Comparison of ENCODE assay signal across 27 mouse cellular contexts in the genomic region with DNA sequence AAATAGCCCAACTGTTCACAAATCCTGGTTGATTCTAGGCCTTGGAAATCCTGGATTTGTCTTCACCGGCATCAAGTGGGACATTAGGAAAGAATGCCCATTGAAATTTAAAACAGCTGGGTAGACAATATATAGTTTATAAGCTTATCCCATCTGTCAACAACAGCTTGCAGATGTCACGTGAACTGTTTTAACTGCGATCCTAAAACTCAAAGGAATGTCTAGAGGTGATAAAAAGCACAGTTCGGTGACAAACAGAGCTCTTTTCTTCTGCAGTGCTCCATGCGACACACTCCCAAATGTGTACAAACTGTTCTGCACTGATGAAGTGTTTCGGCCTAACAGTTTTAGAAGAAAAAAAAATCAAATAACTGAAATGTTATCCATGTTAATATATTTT. TPM values are rescaled to one million over a fixed set of nuclear protein-coding genes. Genes with fewer than 3 reads are reported as not detected.
DNase-seq lines count a peak whose midpoint lies in the region; ATAC-seq lines count a peak whose summit lies in the region.
"Had no signal": no experiment of that assay in that cellular context is flagged by ENCODE, and none has a peak within 500 bp of the region (broad histone marks: within the 10 kb centered on the region; RNA-seq: fewer than 3 reads in every experiment).

No protein-coding gene starts in this region.

- H3K27ac ChIP-seq in heart, embryonic 13.5 days (replicated peaks), result peak overlapping the region; percentile 2; the same call in 1 of the 2 replicates
- H3K27ac ChIP-seq in limb, embryonic 13.5 days, result no peak overlapping the region
- H3K27ac ChIP-seq in limb, embryonic 10.5 days, result no peak overlapping the region
- no peak overlapping the region for H3K27ac ChIP-seq in neural tube, embryonic 14.5 days (ENCODE audit: low read depth, low read length)
- H3K27ac ChIP-seq in neural tube, embryonic 15.5 days (replicated peaks), result no peak overlapping the region
- H3K27ac ChIP-seq: embryonic facial prominence, embryonic 12.5 days; forebrain, embryonic 10.5 days; forebrain, embryonic 15.5 days; liver, embryonic 15.5 days; midbrain, embryonic 10.5 days; neural tube, embryonic 12.5 days had no signal

- H3K4me3 ChIP-seq in heart, embryonic 13.5 days, result no peak overlapping the region
- no peak overlapping the region for H3K4me3 ChIP-seq in limb, embryonic 13.5 days
- H3K4me3 ChIP-seq in limb, embryonic 10.5 days, result no peak overlapping the region
- no peak overlapping the region for H3K4me3 ChIP-seq in neural tube, embryonic 14.5 days (ENCODE audit: low read depth, low read length)
- no peak overlapping the region for H3K4me3 ChIP-seq in neural tube, embryonic 15.5 days (replicated peaks)
- H3K4me3 ChIP-seq: embryonic facial prominence, embryonic 12.5 days; forebrain, embryonic 10.5 days; forebrain, embryonic 15.5 days; liver, embryonic 15.5 days; midbrain, embryonic 10.5 days; myocyte; neural tube, embryonic 12.5 days had no signal

- 21% methylated on average over 6 of the region's 6 CpGs for WGBS in heart, embryonic 13.5 days
- WGBS in limb, embryonic 13.5 days, result 11% methylated on average over 6 of the region's 6 CpGs
- 29% methylated on average over 6 of the region's 6 CpGs for WGBS in limb, embryonic 10.5 days
- 27% methylated on average over 6 of the region's 6 CpGs for WGBS in neural tube, embryonic 14.5 days
- 24% methylated on average over 6 of the region's 6 CpGs for WGBS in neural tube, embryonic 15.5 days

- H3K4me2 ChIP-seq in heart, embryonic 13.5 days, result peak overlapping the region; percentile 3; the same call in 1 of the 2 replicates
- H3K4me2 ChIP-seq in limb, embryonic 13.5 days (replicated peaks), result no peak overlapping the region
- H3K4me2 ChIP-seq in neural tube, embryonic 14.5 days (ENCODE audit: low read depth, low read length), result no peak overlapping the region
- no peak overlapping the region for H3K4me2 ChIP-seq in neural tube, embryonic 15.5 days
- H3K4me2 ChIP-seq: embryonic facial prominence, embryonic 12.5 days; forebrain, embryonic 15.5 days; liver, embryonic 15.5 days; neural tube, embryonic 12.5 days had no signal

- H3K36me3 ChIP-seq in heart, embryonic 13.5 days, result no peaks in the 10 kb centered on the region
- H3K36me3 ChIP-seq in limb, embryonic 13.5 days, result no peaks in the 10 kb centered on the region
- H3K36me3 ChIP-seq in limb, embryonic 10.5 days, result no peaks in the 10 kb centered on the region
- no peaks in the 10 kb centered on the region for H3K36me3 ChIP-seq in neural tube, embryonic 14.5 days (ENCODE audit: control insufficient read depth, insufficient read depth, low read length)
- H3K36me3 ChIP-seq in neural tube, embryonic 15.5 days, result no peaks in the 10 kb centered on the region
- H3K36me3 ChIP-seq: embryonic facial prominence, embryonic 12.5 days; forebrain, embryonic 10.5 days; forebrain, embryonic 15.5 days; liver, embryonic 15.5 days; midbrain, embryonic 10.5 days; neural tube, embryonic 12.5 days had no signal

- peaks cover 25% of the 10 kb centered on the region for H3K4me1 ChIP-seq in heart, embryonic 13.5 days
- H3K4me1 ChIP-seq in limb, embryonic 13.5 days, result peaks cover 10% of the 10 kb centered on the region
- H3K4me1 ChIP-seq in limb, embryonic 10.5 days, result peaks cover 12% of the 10 kb centered on the region
- no peaks in the 10 kb centered on the region for H3K4me1 ChIP-seq in neural tube, embryonic 14.5 days (ENCODE audit: control insufficient read depth, insufficient read depth, low read length)
- no peaks in the 10 kb centered on the region for H3K4me1 ChIP-seq in neural tube, embryonic 15.5 days
- H3K4me1 ChIP-seq: embryonic facial prominence, embryonic 12.5 days; forebrain, embryonic 10.5 days; forebrain, embryonic 15.5 days; liver, embryonic 15.5 days; neural tube, embryonic 12.5 days had no signal

- H3K27me3 ChIP-seq in heart, embryonic 13.5 days (replicated peaks), result no peaks in the 10 kb centered on the region
- H3K27me3 ChIP-seq in limb, embryonic 13.5 days, result no peaks in the 10 kb centered on the region
- no peaks in the 10 kb centered on the region for H3K27me3 ChIP-seq in limb, embryonic 10.5 days (ENCODE audit: low read depth, poor library complexity, severe bottlenecking)
- H3K27me3 ChIP-seq in neural tube, embryonic 14.5 days (ENCODE audit: control insufficient read depth, insufficient read depth, low read length), result no peaks in the 10 kb centered on the region
- H3K27me3 ChIP-seq in neural tube, embryonic 15.5 days (replicated peaks), result no peaks in the 10 kb centered on the region
- H3K27me3 ChIP-seq: embryonic facial prominence, embryonic 12.5 days; forebrain, embryonic 15.5 days; liver, embryonic 15.5 days; neural tube, embryonic 12.5 days had no signal

- no peaks in the 10 kb centered on the region for H3K9me3 ChIP-seq in heart, embryonic 13.5 days
- H3K9me3 ChIP-seq in limb, embryonic 13.5 days, result no peaks in the 10 kb centered on the region
- H3K9me3 ChIP-seq in limb, embryonic 10.5 days (replicated peaks), result no peaks in the 10 kb centered on the region
- H3K9me3 ChIP-seq in neural tube, embryonic 14.5 days (ENCODE audit: control insufficient read depth, low read length), result no peaks in the 10 kb centered on the region
- no peaks in the 10 kb centered on the region for H3K9me3 ChIP-seq in neural tube, embryonic 15.5 days (replicated peaks)
- H3K9me3 ChIP-seq: embryonic facial prominence, embryonic 12.5 days; forebrain, embryonic 10.5 days; forebrain, embryonic 15.5 days; liver, embryonic 15.5 days; midbrain, embryonic 10.5 days; neural tube, embryonic 12.5 days had no signal

- no peak for DNase-seq in heart, postnatal 4 days
- no peak for DNase-seq in limb, embryonic 10.5 days (ENCODE audit: low spot score)
- no peak for DNase-seq in ovary, postnatal 36 days (ENCODE audit: low spot score)
- DNase-seq: adrenal gland, postnatal 14 days; cerebellum, adult 11-12 months; cerebellum, adult 9-11 months; heart, postnatal 14 days; kidney, adult 18-20 months; kidney, postnatal 4 days; left cerebral cortex, postnatal 4 days; lung, postnatal 14 days; retina, postnatal 1 day; right cerebral cortex, postnatal 14 days; thymus, postnatal 4 days had no signal

- no peak for ATAC-seq in heart, embryonic 13.5 days (ENCODE audit: extremely low read depth, insufficient number of reproducible peaks, low FRiP score, low TSS enrichment)
- ATAC-seq in limb, embryonic 13.5 days (ENCODE audit: low FRiP score, low read depth), result peak; percentile 40; the same call in 1 of the 2 replicates
- ATAC-seq in neural tube, embryonic 14.5 days (ENCODE audit: low read depth), result peak; percentile 24; the same call in 1 of the 2 replicates
- no peak for ATAC-seq in neural tube, embryonic 15.5 days (ENCODE audit: low FRiP score)
- ATAC-seq: CD4-positive, CD25-positive, alpha-beta regulatory T cell, adult 4 months; forebrain, embryonic 15.5 days; hindbrain, embryonic 16.5 days had no signal

- no peak overlapping the region for H3K9ac ChIP-seq in heart, embryonic 13.5 days
- no peak overlapping the region for H3K9ac ChIP-seq in limb, embryonic 13.5 days
- no peak overlapping the region for H3K9ac ChIP-seq in neural tube, embryonic 14.5 days (replicated peaks; ENCODE audit: low read depth, low read length)
- no peak overlapping the region for H3K9ac ChIP-seq in neural tube, embryonic 15.5 days (replicated peaks)
- H3K9ac ChIP-seq: embryonic facial prominence, embryonic 12.5 days; forebrain, embryonic 15.5 days; liver, embryonic 15.5 days; neural tube, embryonic 12.5 days had no signal

RNA-seq across cellular contexts. Expression of a gene that starts 22.7 kb away (rescaled TPM):
- polyA plus RNA-seq in heart, embryonic 13.5 days (2015; fragmentation: Nextera tagmentation; extraction: Ambion mirVana), result 9.7 and 12.9 TPM in 2 replicates
- total RNA-seq in heart, postnatal 4 days (2021), result 10 to 100 TPM in 1 of 2 experiments, 1 to 10 TPM in 1; 8.0 to 10.6 TPM
- 7.7 and 7.9 TPM in 2 replicates for polyA plus RNA-seq in limb, embryonic 13.5 days (2015; fragmentation: Nextera tagmentation; extraction: Ambion mirVana)
- 8.0 and 8.8 TPM in 2 replicates for polyA plus RNA-seq in limb, embryonic 10.5 days (2016; fragmentation: Nextera tagmentation; extraction: Ambion mirVana)
- 4.6 and 4.9 TPM in 2 replicates for polyA plus RNA-seq in neural tube, embryonic 14.5 days (2014; fragmentation: Nextera tagmentation; extraction: Ambion mirVana)
- polyA plus RNA-seq in neural tube, embryonic 15.5 days (2015; fragmentation: Nextera tagmentation; extraction: Ambion mirVana), result 3.8 and 4.4 TPM in 2 replicates

Comparison
In these comparisons a context has a peak if more than half of its experiments do, and no peak if none do; other contexts are left out.
1. ATAC-seq: peak in limb, embryonic 13.5 days (single experiment) and neural tube, embryonic 14.5 days (single experiment); none in heart, embryonic 13.5 days (single experiment) and neural tube, embryonic 15.5 days (single experiment).